Mouse (Mus musculus): Measurements from ENCODE around the gene AU040320. TPM values are rescaled to one million over a fixed set of nuclear protein-coding genes. Genes with fewer than 3 reads are reported as not detected.

The AU040320 gene
- polyA plus RNA-seq, 1 experiment from 2014 or later, result 32.9 TPM

DNA sequence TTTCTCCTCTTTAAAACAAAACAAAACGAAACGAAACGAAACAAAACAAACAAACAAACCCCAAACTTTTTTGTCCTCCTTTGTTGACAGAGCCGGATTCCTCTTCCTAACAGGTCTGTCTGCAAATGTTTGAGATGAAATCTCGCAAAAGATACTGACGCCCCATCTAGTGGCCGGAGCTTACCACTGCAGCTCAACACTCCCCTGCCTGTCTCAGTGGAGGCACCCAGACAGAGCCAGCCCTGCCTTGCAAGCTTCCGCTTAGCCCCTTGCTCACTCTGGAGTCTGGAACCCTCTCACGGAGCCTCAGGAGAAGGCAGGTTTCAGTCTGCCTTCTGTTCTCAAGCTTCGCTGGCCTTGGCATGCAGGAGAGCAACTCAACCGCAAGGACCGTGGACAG is 11.9 kb upstream of the AU040320 start:
- Histone ChIP-seq H3K27me3 (peaks cover 73% of the 10 kb centered on the region), H3K4me2 (no peak overlapping the region)

DNA sequence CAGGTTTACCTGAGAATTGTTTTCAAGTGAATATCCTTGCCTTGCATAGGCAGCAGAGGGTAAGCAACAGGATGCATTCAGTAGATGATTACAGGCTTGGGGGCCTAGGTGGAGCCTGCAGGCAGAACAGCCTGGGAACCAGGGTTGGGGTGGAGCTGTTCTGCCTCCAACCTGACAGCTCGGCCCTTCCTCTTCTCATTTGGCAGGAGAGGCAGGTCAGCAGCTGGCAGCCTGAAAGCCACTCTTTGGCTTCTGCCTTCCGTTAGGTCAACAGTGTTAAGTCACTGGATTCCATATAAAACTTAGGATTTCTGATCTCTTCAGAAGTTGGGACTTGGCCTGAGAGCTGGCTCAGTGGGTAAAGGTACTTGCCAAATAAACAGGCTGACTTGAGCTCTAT is 10.4 kb upstream of the AU040320 start:
- Histone ChIP-seq H3K9ac (no peak overlapping the region), H3K4me3 (replicated peaks) (no peak overlapping the region), H3K4me2 (no peak overlapping the region), H3K27me3 (peaks cover 58% of the 10 kb centered on the region), H3K4me1 (peaks cover 29% of the 10 kb centered on the region), H3K36me3 (replicated peaks) (peaks cover 33% of the 10 kb centered on the region), H3K27ac (no peak overlapping the region), H3K9me3 (no peaks in the 10 kb centered on the region)
- 68% methylated on average over 2 of the region's 2 CpGs for WGBS
- ATAC-seq (ENCODE audit: low FRiP score), result no peak

More for the DNA sequence above, 11.9 kb upstream of the AU040320 start:
- Histone ChIP-seq H3K9me3 (no peaks in the 10 kb centered on the region), H3K36me3 (replicated peaks) (peaks cover 24% of the 10 kb centered on the region), H3K27ac (no peak overlapping the region), H3K4me3 (replicated peaks) (no peak overlapping the region), H3K9ac (no peak overlapping the region), H3K4me1 (peaks cover 29% of the 10 kb centered on the region)
- 4% methylated on average over 12 of the region's 12 CpGs for whole genome bisulfite sequencing
- ATAC-seq (ENCODE audit: low FRiP score), result peak; percentile 63

- Histone ChIP-seq H3K27me3 (peaks cover 51% of the 10 kb centered on the region), H3K27ac (no peak overlapping the region), H3K4me1 (peaks cover 32% of the 10 kb centered on the region), H3K4me2 (no peak overlapping the region), H3K9me3 (no peaks in the 10 kb centered on the region), H3K4me3 (replicated peaks) (no peak overlapping the region), H3K36me3 (replicated peaks) (peaks cover 41% of the 10 kb centered on the region), H3K9ac (no peak overlapping the region)
- WGBS, result 7% methylated on average over 11 of the region's 11 CpGs
- no peak for ATAC-seq (ENCODE audit: low FRiP score)
These were observed 9.6 kb upstream of the AU040320 start for GRCm38 (mm10) chr4:126743713-126744112.

DNA sequence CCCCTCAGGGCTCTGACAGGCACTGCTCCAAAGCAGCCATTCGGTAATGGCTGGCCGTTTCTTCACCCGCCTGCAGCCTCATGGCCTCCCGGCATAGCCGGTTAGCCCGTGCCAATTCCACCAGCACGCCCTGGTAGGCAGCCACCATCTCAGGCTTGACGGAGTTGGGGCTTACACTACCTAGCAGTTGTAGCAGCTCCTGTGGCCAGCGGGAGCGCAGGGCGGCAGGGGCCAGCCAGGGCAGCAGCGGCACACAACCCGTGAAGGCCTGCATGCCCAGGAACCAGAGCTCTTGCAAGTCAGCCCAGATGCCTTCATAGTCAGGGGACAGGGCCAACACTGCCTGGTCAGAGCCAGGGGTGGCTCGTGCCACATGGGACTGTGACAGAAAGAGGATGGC is 8.5 kb upstream of the AU040320 start:
- Histone ChIP-seq H3K27ac (no peak overlapping the region), H3K27me3 (peaks cover 39% of the 10 kb centered on the region), H3K4me3 (replicated peaks) (no peak overlapping the region), H3K9me3 (no peaks in the 10 kb centered on the region), H3K36me3 (replicated peaks) (peaks cover 51% of the 10 kb centered on the region), H3K4me1 (peaks cover 42% of the 10 kb centered on the region), H3K4me2 (no peak overlapping the region), H3K9ac (no peak overlapping the region)
- WGBS, result 90% methylated on average over 14 of the region's 14 CpGs
- no peak for ATAC-seq (ENCODE audit: low FRiP score)

DNA sequence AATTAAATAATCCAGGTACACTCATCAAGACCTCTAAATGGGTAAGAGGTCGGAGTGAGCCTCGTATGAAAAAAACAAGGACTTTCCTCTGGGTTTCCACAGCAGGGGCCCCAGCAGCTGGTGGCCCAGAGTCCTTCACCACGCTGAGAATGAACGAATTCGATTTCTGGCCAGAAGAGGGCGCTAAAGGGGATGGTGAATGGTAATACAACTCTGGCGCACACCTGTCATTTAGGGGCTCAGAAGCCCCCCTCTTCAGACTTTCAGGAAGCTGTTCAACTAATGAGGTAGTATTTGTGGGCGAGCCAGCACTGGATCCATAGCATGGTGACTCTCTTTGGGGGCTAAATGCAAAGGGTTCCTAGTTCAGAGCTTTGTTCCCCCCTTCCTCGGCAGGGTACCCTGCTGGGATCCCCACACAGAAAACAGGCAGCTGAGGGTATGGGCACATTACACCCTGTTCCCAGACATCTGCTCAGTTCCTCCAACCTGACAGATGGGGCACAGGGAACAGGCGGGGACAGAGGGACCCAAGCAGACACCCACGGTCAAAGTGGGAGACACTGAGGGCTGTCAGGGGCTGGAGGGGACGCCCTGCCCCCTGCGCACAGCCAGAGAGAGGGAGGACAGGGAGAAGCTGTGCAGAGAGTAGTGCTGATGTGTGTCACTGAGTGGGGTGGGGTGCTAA is 7.7 kb upstream of the AU040320 start:
- H3K9me3 ChIP-seq, result no peaks in the 10 kb centered on the region
- no peak overlapping the region for H3K4me3 ChIP-seq (replicated peaks)
- H3K27ac ChIP-seq, result no peak overlapping the region
- WGBS, result 37% methylated on average over 13 of the region's 13 CpGs
- peak; percentile 16; the same call in 1 of the 2 replicates for ATAC-seq (ENCODE audit: low FRiP score)
- H3K4me2 ChIP-seq, result no peak overlapping the region
- peaks cover 43% of the 10 kb centered on the region for H3K4me1 ChIP-seq
- H3K9ac ChIP-seq, result no peak overlapping the region
- peaks cover 33% of the 10 kb centered on the region for H3K27me3 ChIP-seq
- peaks cover 58% of the 10 kb centered on the region for H3K36me3 ChIP-seq (replicated peaks)

DNA sequence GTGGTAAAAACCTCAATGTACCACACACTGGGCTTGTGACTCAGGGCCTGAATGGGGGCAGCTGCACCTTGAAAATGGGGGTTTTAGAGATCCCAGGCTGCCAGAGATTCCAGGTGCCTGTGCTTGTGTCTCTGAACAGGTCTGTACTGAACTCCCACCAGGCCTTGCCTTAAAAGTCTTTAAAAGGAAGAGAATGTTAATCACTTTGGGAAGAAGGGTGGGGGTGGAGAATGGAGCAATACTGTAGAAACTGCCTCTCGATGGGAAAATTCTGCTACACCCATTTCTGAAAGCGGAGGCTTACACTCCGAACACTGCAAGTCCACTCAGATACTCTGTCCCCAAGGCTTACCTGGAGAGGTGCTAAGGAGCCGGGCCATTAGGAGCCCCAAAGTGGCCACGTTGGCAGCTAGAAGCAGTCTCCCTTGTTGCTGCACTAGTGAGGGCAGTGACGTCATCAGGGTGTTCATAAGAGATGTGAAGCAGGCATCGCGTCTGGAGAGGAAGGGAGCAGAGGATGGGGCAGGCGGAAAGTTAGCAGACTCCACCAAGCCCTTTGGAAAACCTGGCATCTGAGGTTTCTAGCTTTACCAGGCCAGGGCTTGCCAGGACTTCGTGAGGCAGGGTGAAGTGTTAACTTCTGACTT is 7.0 kb upstream of the AU040320 start:
- 85% methylated on average over 10 of the region's 10 CpGs for WGBS
- Histone ChIP-seq H3K4me1 (peaks cover 50% of the 10 kb centered on the region), H3K36me3 (replicated peaks) (peaks cover 58% of the 10 kb centered on the region), H3K27me3 (peaks cover 33% of the 10 kb centered on the region), H3K4me2 (no peak overlapping the region), H3K9ac (no peak overlapping the region), H3K27ac (no peak overlapping the region), H3K9me3 (no peaks in the 10 kb centered on the region), H3K4me3 (replicated peaks) (no peak overlapping the region)
- no peak for ATAC-seq (ENCODE audit: low FRiP score)

DNA sequence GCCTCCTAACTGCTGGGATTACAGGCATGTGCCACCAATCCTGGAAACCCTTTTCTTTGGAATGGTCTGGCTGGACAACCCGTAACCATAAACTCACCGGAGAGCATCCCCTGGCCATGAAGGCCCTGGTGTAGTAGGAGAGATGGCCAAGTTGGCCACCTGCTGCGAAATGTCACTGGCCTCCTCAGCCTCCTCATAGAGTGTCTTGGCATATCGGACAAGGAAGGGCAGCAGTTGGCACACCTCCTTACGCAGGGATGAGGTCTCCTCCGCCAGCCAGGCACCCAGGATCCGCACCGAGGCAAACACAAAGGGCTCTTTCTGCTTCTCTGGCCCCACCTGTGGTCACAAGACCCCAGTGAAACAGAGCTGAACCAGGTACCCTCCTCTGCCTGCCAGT is 5.0 kb upstream of the AU040320 start:
- WGBS, result 96% methylated on average over 8 of the region's 8 CpGs
- Histone ChIP-seq H3K9me3 (no peaks in the 10 kb centered on the region), H3K4me3 (replicated peaks) (no peak overlapping the region), H3K27me3 (peaks cover 14% of the 10 kb centered on the region), H3K9ac (no peak overlapping the region), H3K4me2 (no peak overlapping the region), H3K36me3 (replicated peaks) (peaks cover 58% of the 10 kb centered on the region), H3K27ac (no peak overlapping the region), H3K4me1 (peaks cover 60% of the 10 kb centered on the region)
- no peak for ATAC-seq (ENCODE audit: low FRiP score)

DNA sequence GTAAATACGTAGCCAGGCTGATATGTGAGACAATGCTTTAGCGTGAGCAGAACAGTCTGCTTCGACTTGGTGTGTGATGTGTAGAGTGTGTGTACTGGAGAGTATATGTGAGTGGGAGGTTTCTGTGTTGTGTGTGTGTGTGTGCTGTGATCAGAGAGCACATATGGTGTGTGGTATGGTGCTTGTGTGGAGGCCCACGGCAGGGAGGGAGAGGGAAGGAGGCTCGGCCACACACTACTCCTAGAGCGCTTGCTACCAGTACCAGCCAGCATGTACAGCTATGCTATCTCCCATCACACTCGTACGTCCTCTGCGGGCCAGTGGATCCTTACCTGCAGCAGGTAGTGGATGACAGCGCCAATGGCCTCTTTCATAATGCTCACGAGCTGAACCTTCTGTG is 3.8 kb upstream of the AU040320 start:
- Histone ChIP-seq H3K27ac (no peak overlapping the region), H3K27me3 (peaks cover 3% of the 10 kb centered on the region), H3K9ac (no peak overlapping the region), H3K4me2 (0 out of 2 replicates have a peak overlapping the region, but pooled peaks have one; percentile 19), H3K4me3 (replicated peaks) (no peak overlapping the region), H3K4me1 (peaks cover 55% of the 10 kb centered on the region), H3K36me3 (replicated peaks) (peaks cover 52% of the 10 kb centered on the region), H3K9me3 (no peaks in the 10 kb centered on the region)
- no peak for ATAC-seq (ENCODE audit: low FRiP score)
- 88% methylated on average over 11 of the region's 11 CpGs for WGBS

DNA sequence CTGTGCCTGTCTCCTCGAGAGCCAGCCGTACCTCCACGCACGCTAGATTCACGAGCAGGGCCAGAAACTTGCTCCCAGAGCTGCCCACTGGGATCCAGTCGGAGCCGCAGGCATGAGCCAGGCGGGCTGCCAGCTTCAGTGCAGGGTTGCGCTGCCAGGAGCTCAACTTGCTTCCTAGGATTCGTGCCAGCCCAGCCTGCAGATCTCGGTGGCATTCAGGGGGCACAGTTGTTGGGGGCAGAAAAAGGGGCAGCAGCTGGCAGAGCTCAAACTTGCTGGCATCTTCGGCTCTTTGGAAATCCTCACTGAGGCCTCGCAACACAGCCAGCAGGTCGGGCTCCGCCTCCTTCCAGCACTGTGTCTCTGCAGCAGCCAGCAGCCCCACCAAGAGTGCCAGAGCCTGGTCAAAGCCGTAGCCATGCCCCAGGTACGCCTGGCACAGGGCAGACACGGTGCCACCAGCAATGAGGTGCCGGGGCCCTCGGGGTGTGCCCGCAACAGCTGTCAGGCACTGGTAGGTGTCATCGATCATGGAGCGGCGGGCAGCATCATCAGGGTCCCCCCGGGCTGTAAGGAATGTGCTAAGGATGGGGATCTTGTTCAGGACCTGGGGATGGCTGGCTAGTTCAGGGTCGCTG is 3.2 kb upstream of the AU040320 start:
- Histone ChIP-seq H3K9me3 (no peaks in the 10 kb centered on the region), H3K36me3 (replicated peaks) (peaks cover 46% of the 10 kb centered on the region), H3K4me1 (peaks cover 60% of the 10 kb centered on the region), H3K27me3 (no peaks in the 10 kb centered on the region), H3K27ac (no peak overlapping the region), H3K9ac (no peak overlapping the region), H3K4me3 (replicated peaks) (no peak overlapping the region), H3K4me2 (peak overlapping the region; percentile 3; the same call in 1 of the 2 replicates)
- ATAC-seq (ENCODE audit: low FRiP score), result no peak
- WGBS, result 88% methylated on average over 26 of the region's 26 CpGs

- H3K4me1 ChIP-seq, result peaks cover 54% of the 10 kb centered on the region
- peaks cover 39% of the 10 kb centered on the region for H3K36me3 ChIP-seq (replicated peaks)
- no peak overlapping the region for H3K27ac ChIP-seq
- H3K9ac ChIP-seq, result peak overlapping the region; percentile 91; the same call in 1 of the 2 replicates
- H3K9me3 ChIP-seq, result no peaks in the 10 kb centered on the region
- ATAC-seq (ENCODE audit: low FRiP score), result no peak
- WGBS, result 75% methylated on average over 8 of the region's 8 CpGs
- peak overlapping the region; percentile 99 for H3K4me2 ChIP-seq
- H3K27me3 ChIP-seq, result no peaks in the 10 kb centered on the region
- peak overlapping the region; percentile 76; the same call in 1 of the 2 replicates for H3K4me3 ChIP-seq (replicated peaks)
These were observed 2.3 kb upstream of the AU040320 start for GRCm38 (mm10) chr4:126750863-126751555.

GRCm38 (mm10) chr4:126751556-126752023 is 1.8 kb upstream of the AU040320 start:
- 47% methylated on average over 10 of the region's 10 CpGs for WGBS
- H3K36me3 ChIP-seq (replicated peaks), result peaks cover 33% of the 10 kb centered on the region
- H3K27me3 ChIP-seq, result no peaks in the 10 kb centered on the region
- peak overlapping the region; percentile 76 for H3K4me3 ChIP-seq (replicated peaks)
- peak overlapping the region; percentile 91 for H3K9ac ChIP-seq
- H3K27ac ChIP-seq, result no peak overlapping the region
- H3K4me2 ChIP-seq, result peak overlapping the region; percentile 99
- no peak for ATAC-seq (ENCODE audit: low FRiP score)
- H3K4me1 ChIP-seq, result peaks cover 54% of the 10 kb centered on the region
- H3K9me3 ChIP-seq, result no peaks in the 10 kb centered on the region

Measured in forebrain, embryonic 12.5 days (tissue).